Mouse (Mus musculus) embryonic facial prominence, embryonic 12.5 days (tissue): ENCODE measurements at regions not wholly inside any gene's neighbourhood (a gene's known extent, or its start where the extent isn't known, plus 50 kb on each side); places are given as distances from the start of the nearest gene placed in this dataset.

ENCODE experiments used
- ATAC-seq: fragments of 200-750 bp; cut with Nextera tagmentation; 2 replicates; pipeline ENCODE4 v1.8.0; 2017; ENCODE audit not compliant: insufficient number of reproducible peaks, insufficient read depth, low FRiP score, low TSS enrichment
- H3K27ac ChIP-seq: fragments of 300-500 bp; sonication (generic); 2 replicates; pipeline ENCODE4 v1.5.1; 2016; ENCODE audit warnings: mild to moderate bottlenecking
- H3K27me3 ChIP-seq: fragments of 300-500 bp; sonication (generic); 2 replicates; pipeline ENCODE4 v1.6.1; 2016; ENCODE audit warnings: mild to moderate bottlenecking, moderate library complexity
- H3K36me3 ChIP-seq: fragments of 300-500 bp; sonication (generic); 2 replicates; pipeline ENCODE4 v1.6.1; 2016; ENCODE audit warnings: mild to moderate bottlenecking
- H3K4me1 ChIP-seq: fragments of 300-500 bp; sonication (generic); 2 replicates; pipeline ENCODE4 v1.6.1; 2016
- H3K4me2 ChIP-seq: fragments of 300-500 bp; sonication (generic); replicated peaks from 2 replicates; pipeline ENCODE4 v1.6.1; 2016; ENCODE audit warnings: mild to moderate bottlenecking, moderate library complexity
- H3K4me3 ChIP-seq: fragments of 300-500 bp; sonication (generic); 2 replicates; pipeline ENCODE4 v1.5.1; 2016; ENCODE audit warnings: mild to moderate bottlenecking
- H3K9ac ChIP-seq: fragments of 300-500 bp; sonication (generic); 2 replicates; pipeline ENCODE4 v1.6.1; 2016; ENCODE audit warnings: mild to moderate bottlenecking, moderate library complexity
- H3K9me3 ChIP-seq: fragments of 300-500 bp; sonication (generic); 2 replicates; pipeline ENCODE4 v1.6.1; 2016; ENCODE audit warnings: mild to moderate bottlenecking, moderate library complexity
- WGBS: fragments of 180-500 bp; shearing (Covaris S2); methylation state at CpG from one replicate; pipeline ENCODE4 v1.1.7; 2016; 5-methylcytosine and 5-hydroxymethylcytosine counted together

DNA sequence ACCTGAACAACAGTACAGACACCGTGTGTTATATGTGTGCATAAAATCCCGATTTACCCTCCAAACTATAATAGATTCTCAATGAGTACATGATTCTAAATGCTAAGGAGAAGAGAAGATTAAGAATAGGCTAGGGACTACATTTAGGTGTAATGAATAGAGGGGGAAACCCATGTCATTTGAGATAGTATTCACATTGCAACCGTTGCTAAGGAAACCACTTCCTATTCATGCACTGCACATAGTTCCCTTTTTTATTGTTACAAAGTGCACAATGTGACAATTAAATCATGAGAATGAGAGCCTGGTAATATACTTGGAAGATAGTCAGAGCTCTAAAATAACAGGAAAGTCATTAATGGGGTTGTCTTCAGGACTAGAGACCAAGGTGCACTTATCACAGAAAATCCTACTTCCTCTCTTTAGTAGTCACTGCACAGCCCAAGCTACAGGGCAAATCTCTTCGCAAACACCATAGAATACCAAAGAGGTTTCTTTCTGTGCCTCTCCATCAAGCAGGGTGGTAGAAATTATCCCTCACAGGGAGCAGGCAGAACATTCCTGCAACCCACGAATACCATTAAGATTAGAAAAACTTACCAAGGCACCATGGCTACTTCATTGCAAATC is 164.3 kb upstream of the Akirin2 start:
- Histone ChIP-seq H3K4me1 (no peaks in the 10 kb centered on the region), H3K4me2 (no peak overlapping the region), H3K9me3 (peaks cover under 1% of the 10 kb centered on the region; the same call in 1 of the 2 replicates), H3K27ac (no peak overlapping the region), H3K27me3 (no peaks in the 10 kb centered on the region), H3K4me3 (no peak overlapping the region), H3K36me3 (no peaks in the 10 kb centered on the region), H3K9ac (no peak overlapping the region)
- ATAC-seq: no peak
- 84% methylated on average over 5 of the region's 5 CpGs for WGBS

DNA sequence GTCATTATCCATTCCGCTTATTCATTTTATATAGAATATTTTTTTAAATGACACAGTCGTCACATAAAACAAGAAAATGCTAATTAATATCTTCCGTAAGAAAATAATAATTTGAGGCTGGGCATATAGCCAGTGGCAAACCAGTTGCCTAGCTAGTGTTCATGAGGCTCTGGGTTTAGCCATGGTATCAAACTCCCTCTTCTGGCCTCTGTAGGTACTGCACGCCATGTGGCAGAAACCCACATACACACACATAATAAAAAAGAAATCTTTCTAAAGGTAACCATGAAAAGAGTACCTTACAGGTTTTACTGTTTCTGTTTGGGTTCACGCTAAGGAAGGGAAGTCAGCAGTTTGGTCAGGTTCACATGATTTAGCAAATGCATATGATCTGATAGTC is 159.2 kb upstream of the Akirin2 start:
- no peak for ATAC-seq
- H3K4me1 ChIP-seq: no peaks in the 10 kb centered on the region
- no peaks in the 10 kb centered on the region for H3K27me3 ChIP-seq
- no peak overlapping the region for H3K4me3 ChIP-seq
- 90% methylated on average over 5 of the region's 5 CpGs for WGBS
- H3K9ac ChIP-seq: no peak overlapping the region
- no peaks in the 10 kb centered on the region for H3K36me3 ChIP-seq
- H3K27ac ChIP-seq: no peak overlapping the region
- peaks cover 3% of the 10 kb centered on the region; the same call in 1 of the 2 replicates for H3K9me3 ChIP-seq
- H3K4me2 ChIP-seq: no peak overlapping the region

DNA sequence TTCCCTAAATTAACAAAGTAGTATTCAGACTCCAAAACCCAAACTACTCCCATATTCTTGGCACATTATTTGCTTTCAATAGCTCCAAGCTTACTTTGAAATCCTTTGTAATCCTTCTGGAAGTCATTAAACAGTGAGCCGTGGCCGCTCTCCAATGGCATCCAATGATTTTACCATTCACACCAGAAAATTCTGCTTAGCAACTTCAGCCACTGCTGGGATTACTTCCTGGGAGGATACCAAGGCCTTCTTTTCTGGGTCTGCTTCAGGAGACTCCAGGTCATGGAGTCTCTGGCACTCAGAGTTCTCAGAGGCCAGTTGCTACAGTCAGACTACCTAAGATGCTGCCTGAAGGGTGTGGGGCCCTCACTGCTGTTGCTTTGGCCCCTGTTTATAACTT is 147.7 kb upstream of the Akirin2 start:
- Histone ChIP-seq H3K27me3 (no peaks in the 10 kb centered on the region), H3K36me3 (no peaks in the 10 kb centered on the region), H3K27ac (no peak overlapping the region), H3K9ac (no peak overlapping the region), H3K4me1 (no peaks in the 10 kb centered on the region), H3K9me3 (no peaks in the 10 kb centered on the region), H3K4me3 (no peak overlapping the region), H3K4me2 (no peak overlapping the region)
- 54% methylated on average over 2 of the region's 2 CpGs for WGBS
- no peak for ATAC-seq

DNA sequence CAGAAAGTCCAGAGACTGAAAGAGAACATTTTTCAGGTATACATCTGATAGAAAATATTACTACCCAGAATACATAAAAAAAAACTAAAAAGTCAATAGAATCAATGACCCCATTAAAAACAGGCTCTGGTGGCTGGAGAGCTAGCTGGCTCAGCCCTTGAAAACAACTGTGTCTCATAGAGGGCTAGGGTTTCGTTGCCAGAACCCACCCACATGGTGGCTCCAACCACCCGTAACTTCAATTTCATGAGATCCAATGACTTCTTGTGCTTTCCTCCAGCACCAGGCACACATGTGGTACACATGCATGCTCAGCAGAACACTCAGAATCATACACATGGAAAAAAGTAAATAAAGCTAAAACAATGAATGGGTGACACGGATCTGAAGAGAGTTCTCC is 143.6 kb upstream of the Akirin2 start:
- H3K4me3 ChIP-seq: no peak overlapping the region
- H3K4me1 ChIP-seq: no peaks in the 10 kb centered on the region
- H3K27me3 ChIP-seq: no peaks in the 10 kb centered on the region
- no peaks in the 10 kb centered on the region for H3K36me3 ChIP-seq
- no peaks in the 10 kb centered on the region for H3K9me3 ChIP-seq
- no peak overlapping the region for H3K27ac ChIP-seq
- no peak overlapping the region for H3K9ac ChIP-seq
- 69% methylated on average over 3 of the region's 3 CpGs for WGBS
- ATAC-seq: no peak
- H3K4me2 ChIP-seq: no peak overlapping the region

DNA sequence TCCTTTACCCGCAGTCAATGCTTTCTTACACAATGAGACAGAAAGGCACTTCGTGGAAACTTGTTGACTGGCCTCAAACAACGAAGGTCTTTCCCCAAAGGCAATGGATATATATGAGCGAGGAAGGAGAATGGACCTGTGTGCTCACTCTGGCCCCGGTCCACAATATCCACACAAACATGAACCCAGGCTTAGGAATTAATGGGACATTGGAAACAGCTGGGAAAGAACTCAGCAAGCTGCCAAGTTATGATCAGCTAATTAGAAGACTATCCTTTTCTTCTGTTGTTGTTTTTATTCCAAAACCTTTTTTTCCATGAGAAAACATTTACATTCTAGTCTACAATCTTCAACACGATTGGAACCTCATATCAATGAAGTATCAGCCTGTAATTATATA is 129.8 kb upstream of the Akirin2 start:
- Histone ChIP-seq H3K36me3 (no peaks in the 10 kb centered on the region), H3K27me3 (no peaks in the 10 kb centered on the region), H3K4me1 (no peaks in the 10 kb centered on the region), H3K9ac (no peak overlapping the region), H3K9me3 (no peaks in the 10 kb centered on the region), H3K4me3 (no peak overlapping the region), H3K27ac (no peak overlapping the region), H3K4me2 (no peak overlapping the region)
- ATAC-seq: no peak
- WGBS: 79% methylated on average over 6 of the region's 6 CpGs

DNA sequence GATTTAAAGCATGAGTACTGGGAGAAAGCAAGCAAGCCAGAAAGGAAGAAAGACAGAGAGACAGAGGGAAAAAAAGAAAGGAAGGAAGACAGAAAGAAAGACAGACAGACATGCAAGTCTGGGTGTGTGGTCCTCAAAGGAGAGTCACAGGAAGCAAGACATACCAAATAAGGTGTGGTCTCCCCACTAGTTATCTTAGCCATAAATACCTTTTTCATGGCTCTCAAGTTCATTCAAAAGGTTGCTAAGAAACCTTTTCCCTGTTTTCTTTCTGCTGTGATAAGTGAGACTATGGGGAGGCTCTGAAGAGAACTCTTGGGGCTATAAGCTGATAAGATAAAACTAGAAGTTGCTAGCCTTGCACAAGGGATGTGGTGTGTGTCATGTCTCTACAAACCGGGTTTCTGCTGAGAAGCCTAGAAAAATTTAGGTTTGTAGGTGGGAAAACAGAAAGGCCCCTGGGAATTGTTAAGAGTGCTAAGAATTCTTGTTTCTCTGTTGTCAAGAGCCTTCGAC is 126.5 kb upstream of the Akirin2 start:
- 57% methylated on average over 2 of the region's 2 CpGs for WGBS
- Histone ChIP-seq H3K9ac (no peak overlapping the region), H3K4me1 (no peaks in the 10 kb centered on the region), H3K27ac (no peak overlapping the region), H3K4me3 (no peak overlapping the region), H3K4me2 (no peak overlapping the region), H3K9me3 (no peaks in the 10 kb centered on the region), H3K36me3 (no peaks in the 10 kb centered on the region), H3K27me3 (no peaks in the 10 kb centered on the region)
- no peak for ATAC-seq

DNA sequence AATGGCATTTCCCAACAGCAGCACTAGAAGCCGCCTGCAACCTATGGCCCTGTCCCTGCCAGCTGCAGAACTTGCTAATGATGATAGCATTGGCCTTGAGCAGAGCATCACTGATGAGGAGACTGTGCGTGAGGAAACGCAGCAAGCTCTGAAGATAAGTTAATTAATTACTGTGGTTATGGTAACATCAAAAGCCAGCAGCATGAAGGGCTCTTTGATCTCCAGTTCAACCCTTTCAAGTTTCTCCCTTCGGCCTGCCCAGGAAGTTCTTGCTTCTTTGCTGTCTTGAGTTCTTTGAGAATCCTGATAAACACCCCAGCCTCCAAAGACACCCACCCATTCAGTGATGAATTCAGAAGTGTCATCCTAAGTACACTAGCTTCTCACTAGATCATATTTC is 121.7 kb upstream of the Akirin2 start:
- 73% methylated on average over 4 of the region's 4 CpGs for WGBS
- no peak overlapping the region for H3K4me3 ChIP-seq
- H3K9me3 ChIP-seq: no peaks in the 10 kb centered on the region
- no peak overlapping the region for H3K4me2 ChIP-seq
- H3K27ac ChIP-seq: no peak overlapping the region
- no peak for ATAC-seq
- H3K9ac ChIP-seq: no peak overlapping the region
- H3K36me3 ChIP-seq: no peaks in the 10 kb centered on the region
- no peaks in the 10 kb centered on the region for H3K27me3 ChIP-seq
- H3K4me1 ChIP-seq: no peaks in the 10 kb centered on the region

DNA sequence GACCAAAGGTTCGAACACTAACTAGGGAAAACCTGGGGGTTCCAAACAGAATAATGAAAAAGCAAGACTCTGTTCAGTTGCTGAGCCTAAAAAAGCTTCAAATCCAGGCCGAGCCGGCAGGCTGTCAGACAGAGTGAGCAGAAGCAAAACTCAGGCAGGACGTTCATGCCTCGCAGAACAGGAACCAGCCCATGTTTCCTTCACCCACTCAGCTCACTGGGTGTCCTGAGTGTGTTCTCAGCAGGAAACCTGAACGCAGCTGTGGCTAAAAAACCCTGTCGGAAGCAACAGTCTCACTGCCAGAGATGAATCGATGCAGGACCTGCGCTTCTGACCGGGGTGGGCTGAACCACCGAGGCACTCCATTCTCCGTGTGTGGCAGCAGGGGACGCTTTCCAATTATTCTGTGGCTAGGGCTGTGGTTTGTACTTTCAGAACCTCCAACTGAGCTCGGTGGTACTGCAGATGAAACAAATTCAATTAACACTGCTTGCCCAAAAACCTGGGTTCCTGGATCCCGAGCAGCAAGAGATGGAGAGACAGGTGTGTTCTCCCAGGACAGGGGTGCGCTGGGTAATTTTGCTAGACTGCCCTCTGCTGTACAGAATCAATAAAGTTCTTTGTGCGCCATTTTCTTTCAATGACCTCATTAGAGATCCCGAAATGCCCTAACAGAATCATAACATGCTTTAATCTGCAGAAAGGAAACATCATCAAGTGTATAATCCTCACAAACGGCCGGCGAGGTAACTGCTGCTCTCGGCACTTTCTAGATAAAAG is 121.1 kb upstream of the Akirin2 start:
- Histone ChIP-seq H3K27me3 (no peaks in the 10 kb centered on the region), H3K4me2 (no peak overlapping the region), H3K36me3 (no peaks in the 10 kb centered on the region), H3K4me3 (no peak overlapping the region), H3K27ac (no peak overlapping the region), H3K9ac (no peak overlapping the region), H3K9me3 (no peaks in the 10 kb centered on the region), H3K4me1 (no peaks in the 10 kb centered on the region)
- ATAC-seq: no peak
- WGBS: 76% methylated on average over 22 of the region's 22 CpGs

DNA sequence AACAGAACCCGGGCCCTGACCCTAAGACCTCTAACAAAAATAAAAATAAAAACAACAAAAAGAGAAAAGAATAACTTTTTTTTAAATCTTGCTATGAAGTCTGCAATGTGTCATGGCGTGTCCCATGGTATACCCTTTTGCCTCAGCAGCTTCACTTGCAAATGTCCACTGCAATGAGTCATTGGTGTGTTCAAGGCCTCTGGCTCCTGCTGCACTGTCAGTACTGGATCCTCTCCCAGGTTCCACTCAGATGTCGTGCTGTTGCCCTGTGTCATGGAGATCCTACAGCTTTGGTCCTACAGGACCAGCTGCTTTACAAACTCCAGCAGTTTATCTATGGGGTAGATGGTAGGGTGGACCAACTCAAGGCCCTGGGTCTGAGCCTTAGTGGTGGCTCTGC is 113.4 kb upstream of the Akirin2 start:
- Histone ChIP-seq H3K36me3 (no peaks in the 10 kb centered on the region), H3K4me2 (no peak overlapping the region), H3K9me3 (no peaks in the 10 kb centered on the region), H3K27ac (no peak overlapping the region), H3K27me3 (no peaks in the 10 kb centered on the region), H3K4me1 (no peaks in the 10 kb centered on the region), H3K4me3 (no peak overlapping the region), H3K9ac (no peak overlapping the region)
- 86% methylated on average over 3 of the region's 3 CpGs for WGBS
- no peak for ATAC-seq

DNA sequence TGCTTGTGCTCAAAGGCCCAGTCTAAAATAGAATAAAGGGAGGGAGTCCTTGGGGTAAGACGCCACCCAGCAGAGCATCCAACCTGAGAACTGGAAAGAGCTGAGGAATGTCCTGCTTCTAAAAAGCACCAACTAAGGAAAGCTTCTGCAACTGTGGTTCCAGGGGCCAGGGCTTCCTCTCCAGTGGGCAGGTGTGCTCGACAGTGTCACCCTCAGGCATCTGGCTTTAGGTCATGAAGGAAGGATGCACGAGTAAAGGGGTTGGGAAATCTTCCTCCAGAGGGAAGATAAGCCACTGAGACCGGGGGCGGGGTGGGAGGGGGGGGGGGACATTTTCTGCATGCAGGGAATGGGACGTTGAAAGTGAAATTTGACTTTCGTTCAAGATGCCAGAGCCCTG is 101.2 kb upstream of the Akirin2 start:
- H3K9me3 ChIP-seq: no peaks in the 10 kb centered on the region
- 77% methylated on average over 7 of the region's 7 CpGs for WGBS
- no peak overlapping the region for H3K4me2 ChIP-seq
- no peak overlapping the region for H3K4me3 ChIP-seq
- H3K9ac ChIP-seq: no peak overlapping the region
- no peak for ATAC-seq
- no peak overlapping the region for H3K27ac ChIP-seq
- no peaks in the 10 kb centered on the region for H3K36me3 ChIP-seq
- H3K4me1 ChIP-seq: no peaks in the 10 kb centered on the region
- H3K27me3 ChIP-seq: no peaks in the 10 kb centered on the region

DNA sequence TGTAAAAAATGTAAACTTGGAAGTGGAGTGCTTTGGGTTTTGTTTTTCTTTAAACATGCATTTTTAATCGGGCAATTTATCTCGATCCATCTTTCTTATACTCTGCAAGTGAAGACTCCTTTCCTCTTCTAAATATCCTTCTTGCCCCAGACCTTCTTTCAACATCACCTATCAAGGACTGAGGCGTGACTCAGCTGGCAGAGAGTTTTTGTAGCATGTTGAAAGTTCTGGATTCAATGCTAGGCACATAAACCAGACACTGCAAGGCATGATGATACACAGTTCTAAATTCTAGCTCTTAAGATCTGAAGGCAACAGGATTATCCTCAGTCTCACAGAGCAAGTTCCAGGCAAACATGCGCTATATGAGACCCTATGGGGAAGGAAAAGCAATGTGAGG is 88.1 kb upstream of the Akirin2 start:
- Histone ChIP-seq H3K27ac (no peak overlapping the region), H3K9me3 (no peaks in the 10 kb centered on the region; the same call in 1 of the 2 replicates)
- ATAC-seq: no peak

DNA sequence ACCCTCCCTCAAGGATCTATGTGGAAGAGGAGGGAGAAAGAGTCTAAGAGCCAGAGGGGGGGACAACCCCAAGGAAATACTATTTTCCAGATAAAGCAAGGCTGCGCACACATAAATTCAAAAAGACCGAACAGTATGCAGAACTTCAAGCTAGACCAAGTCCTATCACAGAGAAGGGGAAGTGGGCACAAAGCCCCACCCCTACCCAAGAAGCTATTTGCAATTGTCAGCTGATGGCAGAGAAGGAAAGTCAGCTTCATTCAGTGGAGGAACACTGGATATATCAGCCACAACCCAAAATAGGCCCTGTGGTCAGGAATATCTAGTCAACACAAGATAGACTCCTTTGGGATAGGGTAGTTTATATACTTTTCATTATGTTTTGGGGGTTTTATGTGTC is 84.9 kb upstream of the Akirin2 start:
- WGBS: 94% methylated on average over 2 of the region's 2 CpGs
- Histone ChIP-seq H3K27me3 (no peaks in the 10 kb centered on the region), H3K27ac (no peak overlapping the region)

More for the DNA sequence above, 88.1 kb upstream of the Akirin2 start:
- H3K27me3 ChIP-seq: no peaks in the 10 kb centered on the region
- no peak overlapping the region for H3K4me2 ChIP-seq
- WGBS: 88% methylated on average over 4 of the region's 4 CpGs
- no peaks in the 10 kb centered on the region for H3K4me1 ChIP-seq
- H3K9ac ChIP-seq: no peak overlapping the region
- H3K4me3 ChIP-seq: no peak overlapping the region
- no peaks in the 10 kb centered on the region for H3K36me3 ChIP-seq

More for the DNA sequence above, 84.9 kb upstream of the Akirin2 start:
- H3K4me2 ChIP-seq: no peak overlapping the region
- no peaks in the 10 kb centered on the region for H3K36me3 ChIP-seq
- no peak for ATAC-seq
- H3K4me1 ChIP-seq: no peaks in the 10 kb centered on the region; the same call in 1 of the 2 replicates
- no peak overlapping the region for H3K9ac ChIP-seq
- no peak overlapping the region for H3K4me3 ChIP-seq
- no peaks in the 10 kb centered on the region; the same call in 1 of the 2 replicates for H3K9me3 ChIP-seq
